Mouse (Mus musculus) brain, embryonic 14.5 days (tissue): ENCODE measurements at regions not wholly inside any gene's neighbourhood (a gene's known extent, or its start where the extent isn't known, plus 50 kb on each side); places are given as distances from the start of the nearest gene placed in this dataset.

Experiments used
- DNase-seq: peaks from one replicate; pipeline ENCODE4 v3.0.0-alpha.2; 2011; ENCODE audit warnings: low read depth
- CTCF ChIP-seq: fragments of 200-500 bp; IDR thresholded peaks from 2 replicates; pipeline ENCODE4 v1.5.1; 2012; ENCODE audit warnings: inconsistent platforms, mild to moderate bottlenecking, moderate library complexity, borderline replicate concordance; ENCODE audit not compliant: insufficient read depth, insufficient read length; ENCODE audit errors: extremely low read depth
- POLR2A ChIP-seq: fragments of 200-500 bp; IDR thresholded peaks from 2 replicates; pipeline ENCODE4 v1.6.1; 2012; ENCODE audit warnings: mild to moderate bottlenecking, inconsistent platforms, borderline replicate concordance; ENCODE audit not compliant: poor library complexity, insufficient read depth, insufficient read length, severe bottlenecking; ENCODE audit errors: extremely low read depth

GRCm38 (mm10) chr5:112001742-112002701 is 250.3 kb downstream of the Cryba4 start:
- DNase-seq = peak; percentile 95
- peak; percentile 32; the same call in 1 of the 2 replicates for TF ChIP-seq CTCF
- no peak for TF ChIP-seq POLR2A

- peak; percentile 83 for DNase-seq
- TF ChIP-seq POLR2A (no peak), CTCF (no peak)
Observed at GRCm38 (mm10) chr5:112002856-112003660, 249.3 kb downstream of the Cryba4 start.

GRCm38 (mm10) chr5:112004041-112004440 is 248.3 kb downstream of the Cryba4 start:
- TF ChIP-seq CTCF (no peak), POLR2A (no peak)
- no peak for DNase-seq

- DNase-seq = peak; percentile 67
- TF ChIP-seq POLR2A = no peak
- TF ChIP-seq CTCF = no peak
Observed at GRCm38 (mm10) chr5:112012505-112013164, 239.7 kb downstream of the Cryba4 start.

- DNase-seq = peak; percentile 52
- TF ChIP-seq POLR2A (no peak), CTCF (no peak)
Observed at GRCm38 (mm10) chr5:112018925-112019324, 233.4 kb downstream of the Cryba4 start.

GRCm38 (mm10) chr5:112020882-112021281 is 231.4 kb downstream of the Cryba4 start:
- peak; percentile 92 for DNase-seq
- no peak for TF ChIP-seq CTCF
- no peak for TF ChIP-seq POLR2A

- DNase-seq = peak; percentile 96
- TF ChIP-seq POLR2A = no peak
- no peak for TF ChIP-seq CTCF
Observed at GRCm38 (mm10) chr5:112029955-112030354, 222.4 kb downstream of the Cryba4 start.

GRCm38 (mm10) chr5:112032036-112032435 is 220.3 kb downstream of the Cryba4 start:
- no peak for DNase-seq
- TF ChIP-seq CTCF = no peak
- TF ChIP-seq POLR2A = no peak

- TF ChIP-seq CTCF (no peak), POLR2A (no peak)
- DNase-seq = peak; percentile 56
Observed at GRCm38 (mm10) chr5:112035426-112035825, 216.9 kb downstream of the Cryba4 start.

- DNase-seq = no peak
Observed at GRCm38 (mm10) chr5:112037080-112037479, 215.2 kb downstream of the Cryba4 start.

More at GRCm38 (mm10) chr5:112037080-112037479, 215.2 kb downstream of the Cryba4 start:
- TF ChIP-seq CTCF = no peak
